Mouse (Mus musculus) heart, postnatal 0 days (tissue): ENCODE measurements around the gene Mettl7a3. TPM values are rescaled to one million over a fixed set of nuclear protein-coding genes. Genes with fewer than 3 reads are reported as not detected.
"Not testable (repeated sequence)": the region's sequence is repeated elsewhere in the genome, so short reads cannot be mapped to it uniquely, and the experiment has no call there.

Source experiments
- ATAC-seq: fragments of 200-750 bp; cut with Nextera tagmentation; 2 replicates; pipeline ENCODE4 v1.8.0; 2017; ENCODE audit warnings: low read depth, moderate number of reproducible peaks, moderate library complexity; ENCODE audit not compliant: insufficient read depth
- DNase-seq: peaks from one replicate; pipeline ENCODE4 v3.0.0-alpha.2; 2016; ENCODE audit warnings: low spot score
- H3K27ac ChIP-seq: fragments of 300-500 bp; sonication (generic); 2 replicates; pipeline ENCODE4 v1.5.1; 2014; ENCODE audit warnings: low read depth, mild to moderate bottlenecking
- H3K27me3 ChIP-seq: fragments of 300-500 bp; sonication (generic); 2 replicates; pipeline ENCODE4 v1.6.1; 2014; ENCODE audit warnings: low read length, mixed read lengths; ENCODE audit not compliant: control insufficient read depth, insufficient read depth
- H3K36me3 ChIP-seq: fragments of 300-500 bp; sonication (generic); replicated peaks from 2 replicates; pipeline ENCODE4 v1.6.1; 2014; ENCODE audit warnings: low read length, mixed read lengths; ENCODE audit not compliant: control insufficient read depth, insufficient read depth
- H3K4me1 ChIP-seq: fragments of 300-500 bp; sonication (generic); 2 replicates; pipeline ENCODE4 v1.6.1; 2014; ENCODE audit warnings: antibody characterized with exemption; ENCODE audit not compliant: control insufficient read depth, insufficient read depth
- H3K4me2 ChIP-seq: fragments of 300-500 bp; sonication (generic); 2 replicates; pipeline ENCODE4 v1.6.1; 2014; ENCODE audit warnings: low read depth, mild to moderate bottlenecking, low read length, moderate library complexity
- H3K4me3 ChIP-seq: fragments of 300-500 bp; sonication (generic); 2 replicates; pipeline ENCODE4 v1.5.1; 2014; ENCODE audit warnings: low read depth, low read length
- H3K9ac ChIP-seq: fragments of 300-500 bp; sonication (generic); replicated peaks from 2 replicates; pipeline ENCODE4 v1.6.1; 2014; ENCODE audit warnings: low read depth, low read length, mixed read lengths
- H3K9me3 ChIP-seq: fragments of 300-500 bp; sonication (generic); replicated peaks from 2 replicates; pipeline ENCODE4 v1.6.1; 2016; ENCODE audit warnings: low read length; ENCODE audit not compliant: control insufficient read depth
- CTCF ChIP-seq: IDR thresholded peaks from 2 replicates; pipeline ENCODE4 v1.5.1; 2016; ENCODE audit warnings: antibody characterized with exemption, control low read depth, low read depth
- EP300 ChIP-seq: IDR thresholded peaks from 2 replicates; pipeline ENCODE4 v1.6.1; 2016; ENCODE audit warnings: antibody characterized with exemption, low read depth
- WGBS: fragments of 180-500 bp; shearing (Covaris S2); extraction: QIAGEN DNeasy Blood & Tissue Kit; methylation state at CpG from one replicate; pipeline ENCODE4 v1.1.7; 2014; 5-methylcytosine and 5-hydroxymethylcytosine counted together
- polyA plus RNA-seq: library from polyadenylated mRNA; unstranded; fragments of >200 nt; fragmentation: Nextera tagmentation; extraction: Ambion mirVana; gene quantifications from 2 replicates; pipeline ENCODE4 v1.2.1, GENCODE M21; 2015
- total RNA-seq: library from RNA; depleted of rRNA; stranded (reverse); fragments of >200 nt; gene quantifications from 2 replicates; pipeline ENCODE4 v1.2.3, GENCODE M21; 2014; ENCODE audit warnings: low replicate concordance

The Mettl7a3 gene
- total and polyA plus RNA-seq, 2 experiments from 2014 or later: not detected

DNA sequence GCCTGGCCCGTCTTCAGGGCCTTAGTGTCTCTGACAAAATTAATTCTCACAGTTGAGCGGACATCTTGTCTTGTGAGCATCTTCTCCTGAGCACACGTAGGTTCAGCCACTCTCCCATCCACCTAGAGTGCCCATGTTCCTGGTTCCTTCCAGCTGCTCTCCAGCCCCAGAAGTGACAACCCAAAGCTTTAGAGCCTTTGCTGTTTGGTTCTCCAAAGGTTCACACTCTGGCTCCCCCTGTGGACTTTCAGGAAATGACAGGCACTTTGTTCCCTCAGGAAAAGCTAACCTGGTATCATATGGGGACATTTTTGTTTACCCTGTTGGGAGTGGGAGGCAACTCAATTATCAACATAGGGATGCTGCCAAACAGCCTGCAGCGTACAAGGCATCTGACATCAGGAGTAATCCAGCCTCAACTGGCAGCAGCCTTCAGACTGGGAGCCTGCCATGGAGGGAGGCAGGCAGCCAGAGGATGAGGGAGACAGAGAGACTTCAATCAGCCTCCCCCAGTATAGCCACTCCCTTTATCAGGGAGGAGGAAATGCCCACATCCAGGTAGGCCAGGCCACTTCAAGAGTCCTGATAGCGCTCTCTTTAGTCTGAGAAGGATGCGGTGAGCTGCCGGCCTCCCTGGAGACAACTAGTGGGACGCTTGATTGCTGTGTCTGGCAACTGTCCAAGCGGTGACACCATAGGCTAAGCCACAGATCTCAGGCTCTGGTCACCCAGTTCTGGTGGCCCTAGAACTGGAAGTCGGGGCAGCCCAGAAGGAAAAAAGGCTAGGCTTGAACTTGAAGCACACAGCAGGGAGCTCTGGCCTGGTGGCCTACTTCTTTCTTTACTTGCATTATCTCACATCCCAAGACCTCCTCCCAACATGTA lies 2.4 kb upstream of the Mettl7a3 start:
- not testable (repeated sequence) for ATAC-seq

DNA sequence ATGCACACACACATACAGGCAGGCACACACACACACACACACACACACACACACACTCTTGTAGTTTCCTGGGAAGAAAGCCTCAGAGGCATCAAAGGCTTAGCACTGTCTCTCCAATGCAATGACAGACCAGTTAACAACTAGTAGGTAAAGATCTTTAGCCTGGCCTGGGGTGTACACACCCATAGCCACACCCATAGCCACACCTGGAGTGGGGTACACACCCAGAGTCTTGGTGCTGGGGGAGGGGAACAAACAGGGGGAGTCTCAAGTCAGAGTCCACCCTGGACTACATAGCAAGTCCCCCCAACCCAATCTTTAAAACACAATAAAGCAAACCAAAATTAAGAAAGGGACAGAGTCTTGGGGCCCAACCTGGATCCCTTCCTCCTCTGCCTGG lies 2.6 kb downstream of the Mettl7a3 start:
- not testable (repeated sequence) for ATAC-seq, H3K4me1 ChIP-seq, H3K4me2 ChIP-seq, H3K4me3 ChIP-seq, H3K36me3 ChIP-seq, H3K27me3 ChIP-seq, DNase-seq, H3K9me3 ChIP-seq, H3K27ac ChIP-seq, H3K9ac ChIP-seq

More for the DNA sequence above, 2.4 kb upstream of the Mettl7a3 start:
- DNase-seq, H3K9ac ChIP-seq, H3K36me3 ChIP-seq, H3K27me3 ChIP-seq, H3K4me2 ChIP-seq, H3K9me3 ChIP-seq, H3K27ac ChIP-seq, H3K4me1 ChIP-seq, H3K4me3 ChIP-seq: not testable (repeated sequence)
- TF ChIP-seq CTCF: 0 out of 2 replicates have a peak, but pooled peaks have one; percentile 4
- WGBS: 35% methylated on average over 2 of the region's 10 CpGs

DNA sequence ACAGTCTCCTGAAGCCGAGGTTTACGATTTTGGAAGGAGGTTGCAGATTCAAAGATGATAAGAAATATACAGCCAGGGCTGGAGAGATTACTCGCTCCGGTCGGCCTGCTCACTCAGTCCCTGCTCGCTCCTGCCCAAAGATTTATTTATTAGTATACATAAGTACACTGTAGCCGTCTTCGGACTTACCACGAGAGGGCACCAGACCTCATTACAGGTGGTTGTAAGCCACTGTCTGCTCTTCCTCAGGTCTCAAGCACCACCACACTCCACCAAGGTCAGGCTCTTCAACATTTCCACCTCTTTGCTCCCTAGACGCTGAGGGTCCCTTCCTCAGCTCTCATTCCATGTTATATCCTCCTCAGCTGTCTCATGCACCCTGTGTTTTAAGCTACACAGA lies 3.1 kb downstream of the Mettl7a3 start:
- DNase-seq, ATAC-seq: not testable (repeated sequence)
- 45% methylated on average over 10 of the region's 10 CpGs for WGBS

DNA sequence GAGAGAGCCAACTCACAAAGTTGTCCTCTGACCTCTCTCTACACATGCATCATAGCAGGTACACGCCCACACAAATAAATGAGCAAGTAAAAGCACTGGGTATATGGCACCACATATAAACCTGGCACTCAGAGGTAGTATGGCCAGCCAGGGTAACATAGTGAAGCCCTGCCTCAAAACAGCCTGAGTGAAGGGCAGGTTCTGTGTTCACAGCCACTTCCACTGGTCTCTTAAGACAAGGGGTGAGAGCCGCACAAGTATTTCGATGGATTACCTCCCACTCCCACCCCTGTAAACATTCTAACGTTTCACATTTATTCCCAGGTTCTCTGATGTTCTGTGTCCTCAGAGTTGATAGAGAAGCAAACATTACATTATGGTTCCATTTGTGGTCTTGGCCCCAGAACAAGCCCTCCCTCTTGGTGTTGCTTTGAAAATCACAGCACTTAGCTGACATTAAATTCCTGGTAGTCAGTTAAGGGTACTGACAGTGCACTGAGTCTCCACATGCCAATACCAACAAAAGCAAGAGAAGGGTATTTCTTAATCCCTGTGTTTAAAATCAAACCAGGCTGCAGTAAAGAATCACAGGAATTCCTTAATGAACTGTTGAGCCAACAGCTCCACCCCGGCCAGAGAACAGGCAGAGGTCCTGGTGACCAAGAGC lies 6.7 kb downstream of the Mettl7a3 start:
- not testable (repeated sequence) for H3K4me2 ChIP-seq, H3K4me1 ChIP-seq, DNase-seq, H3K9me3 ChIP-seq, H3K4me3 ChIP-seq, ATAC-seq, H3K9ac ChIP-seq, H3K27ac ChIP-seq, H3K36me3 ChIP-seq, H3K27me3 ChIP-seq
- WGBS: 69% methylated on average over 4 of the region's 5 CpGs

More for the DNA sequence above, 3.1 kb downstream of the Mettl7a3 start:
- H3K9ac ChIP-seq, H3K27ac ChIP-seq, H3K9me3 ChIP-seq, H3K36me3 ChIP-seq, H3K27me3 ChIP-seq, H3K4me1 ChIP-seq, H3K4me2 ChIP-seq, H3K4me3 ChIP-seq: not testable (repeated sequence)
- peak; percentile 37; the same call in 1 of the 2 replicates for TF ChIP-seq CTCF

DNA sequence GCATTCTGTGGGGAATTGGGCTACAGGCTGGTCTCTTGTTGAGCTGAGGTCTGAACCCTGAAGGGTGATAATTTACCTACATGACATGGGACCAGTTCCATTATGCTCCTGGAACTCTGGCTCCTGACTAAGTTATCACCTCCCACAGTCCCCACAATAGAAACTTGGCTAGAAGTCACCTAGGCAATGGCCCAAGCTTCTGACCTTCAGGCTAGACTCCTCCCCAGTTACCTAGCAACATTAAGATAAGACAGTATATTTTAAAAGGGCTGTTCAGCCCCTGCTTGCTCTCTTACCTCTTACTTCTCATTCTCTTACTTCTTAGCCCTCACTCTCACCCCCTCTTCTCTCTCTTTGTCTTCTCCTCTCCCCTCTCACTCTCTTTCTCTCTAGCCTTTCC lies 10.8 kb downstream of the Mettl7a3 start:
- Histone ChIP-seq H3K36me3 (no peaks in the 10 kb centered on the region), H3K9me3 (no peaks in the 10 kb centered on the region), H3K4me3 (no peak overlapping the region), H3K4me2 (no peak overlapping the region), H3K9ac (no peak overlapping the region), H3K27me3 (no peaks in the 10 kb centered on the region), H3K4me1 (0 out of 2 replicates have a peak, but pooled peaks cover 3% of the 10 kb centered on the region), H3K27ac (no peak overlapping the region)
- no peak for TF ChIP-seq EP300
- no peak for TF ChIP-seq CTCF
- DNase-seq (peak; percentile 15), ATAC-seq (peak; percentile 69)
